Mouse (Mus musculus) gastrocnemius, postnatal 36 days (tissue): ENCODE results near the gene Cotl1. TPM values are rescaled to one million over a fixed set of nuclear protein-coding genes. Genes with fewer than 3 reads are reported as not detected.

Source experiments
- DNase-seq, 2 experiments: peaks; one replicate each; pipeline ENCODE4 v3.0.0; 2022
- intact Hi-C: fragments of 180-260 bp; cut with DNase I; formaldehyde crosslinking; loops from one replicate; pipeline ENCODE4 v1.15.1; 2025
- total RNA-seq, 2 experiments: library from RNA; stranded (reverse); gene quantifications; 2 replicates each; pipeline ENCODE4 v1.2.3; 2021

Cotl1 gene
- total RNA-seq, 2 experiments from 2014 or later, result 4.8 to 6.6 TPM

- intact Hi-C loops, result no loop called here
- no peak for DNase-seq
These were observed 75.0 kb downstream of the Cotl1 start for GRCm38 (mm10) chr8:119765311-119765710.

DNA sequence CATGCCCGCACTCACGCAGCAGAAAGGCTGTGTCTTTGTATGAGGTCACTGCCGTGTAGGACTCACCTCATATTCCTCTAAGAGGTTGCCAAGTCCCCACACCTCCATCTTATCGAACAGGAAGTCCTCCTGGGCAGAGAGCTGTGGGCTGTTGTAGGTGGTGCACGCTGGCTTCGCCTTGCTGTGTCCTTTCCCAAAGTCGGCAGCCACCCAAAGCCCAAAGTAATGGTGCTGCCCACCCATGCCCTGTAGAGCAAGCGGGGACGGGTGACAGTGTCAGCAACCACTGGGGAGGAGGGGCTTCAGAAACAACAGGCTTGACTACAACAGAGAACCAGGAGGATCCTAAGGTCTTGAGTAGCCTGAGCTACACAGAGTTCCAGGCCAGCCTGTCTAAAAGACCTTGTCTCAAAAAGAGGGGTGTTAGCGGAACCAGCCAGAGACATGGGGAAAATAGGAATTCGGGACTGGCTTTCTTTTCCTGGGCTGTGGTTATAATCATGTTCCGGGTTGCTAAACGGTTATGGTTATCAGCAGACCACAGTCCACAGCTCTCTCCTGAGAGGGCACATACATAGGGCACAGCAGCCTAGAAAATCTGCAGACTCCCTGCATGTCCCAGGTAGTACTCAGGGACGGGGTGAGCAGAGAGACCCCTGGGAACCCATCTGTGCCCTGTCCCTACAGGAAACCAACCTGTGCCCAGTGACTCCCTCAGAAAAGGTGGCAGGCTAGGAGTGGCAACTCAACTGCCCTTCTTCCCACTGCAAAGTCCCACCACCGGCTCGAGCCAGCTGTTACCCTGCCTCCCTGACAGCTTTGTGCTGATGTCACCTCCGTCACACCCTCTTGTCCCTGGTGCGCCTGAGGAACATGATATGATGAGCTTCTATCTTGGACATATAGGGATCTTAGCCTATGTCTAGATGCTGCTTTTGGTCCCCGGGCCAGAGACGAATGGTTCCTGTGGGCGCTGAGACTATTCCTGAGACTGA lies 77.8 kb downstream of the Cotl1 start:
- DNase-seq, result no peak
- intact Hi-C loops, result no loop called here

GRCm38 (mm10) chr8:119761692-119762091 lies 78.7 kb downstream of the Cotl1 start:
- intact Hi-C loops, result no loop called here
- DNase-seq, result no peak

Other genes starting within 250 kb of the Cotl1 start
- gene Taf1c, start 235.3 kb downstream of the Cotl1 start, total RNA-seq, result 1 to 10 TPM; 4.0 to 4.8 TPM
- gene Adad2, start 227.8 kb downstream of the Cotl1 start, total RNA-seq, result under 1 TPM; 0.17 to 0.20 TPM
- 10 to 100 TPM; 12.6 to 26.2 TPM for gene Kcng4, start 204.9 kb downstream of the Cotl1 start, total RNA-seq
- 100 to 1,000 TPM; 103 to 105 TPM for gene Wfdc1, start 174.2 kb downstream of the Cotl1 start, total RNA-seq
- gene Atp2c2, start 140.5 kb downstream of the Cotl1 start, total RNA-seq, result under 1 TPM; 0.13 to 0.32 TPM
- 1 to 10 TPM; 3.7 to 4.9 TPM for gene Tldc1, start 62.1 kb downstream of the Cotl1 start, total RNA-seq
- gene Klhl36, start 21.7 kb upstream of the Cotl1 start, total RNA-seq, result 1 to 10 TPM; 1.0 to 1.4 TPM
- 10 to 100 TPM; 51.0 to 57.1 TPM for gene Usp10, start 69.8 kb upstream of the Cotl1 start, total RNA-seq
- gene Gm20388, start 70.3 kb upstream of the Cotl1 start, total RNA-seq, result 1 to 10 TPM; 6.8 to 7.8 TPM
- gene Crispld2, start 151.9 kb upstream of the Cotl1 start, total RNA-seq, result 10 to 100 TPM in 1 of 2 experiments, 1 to 10 TPM in 1; 8.1 to 12.3 TPM